Comparison of ENCODE assay signal across 8 mouse cellular contexts in genomic region chr13:45442451-45442850, GRCm38 (mm10). TPM values are rescaled to one million over a fixed set of nuclear protein-coding genes. Genes with fewer than 3 reads are reported as not detected.
A peak's percentile ranks its signal among the peaks of the same experiment; 100 is the strongest.
DNase-seq lines count a peak whose midpoint lies in the region; ATAC-seq lines count a peak whose summit lies in the region.

No protein-coding gene starts in this region.

- ATAC-seq in frontal cortex, adult (ENCODE audit: low TSS enrichment), result 0 out of 2 replicates have a peak, but pooled peaks have one; percentile 50
- ATAC-seq in megakaryocyte, adult 5-6 weeks (ENCODE audit: poor library complexity, severe bottlenecking), result peak; percentile 90

- no peak for DNase-seq in frontal cortex, postnatal 25 days (ENCODE audit: low spot score in 2 of 2)
- DNase-seq in 3134 (ENCODE audit: extremely low read depth, insufficient read length, low spot score), result peak; percentile 23
- DNase-seq in T-cell, adult 2 months (ENCODE audit: low spot score), result peak; percentile 11
- DNase-seq in heart, postnatal 4 days, result peak; percentile 19
- DNase-seq in layer of hippocampus, postnatal 25 days (ENCODE audit: extremely low spot score in 1 of 2, low spot score in 1 of 2), result no peak
- DNase-seq in layer of hippocampus, adult 9-10 months (ENCODE audit: low spot score), result no peak

RNA-seq across cellular contexts. Expression of gene Mylip, which starts 52.9 kb away (rescaled TPM):
- 1 to 10 TPM; 5.3 to 6.8 TPM for total RNA-seq in heart, postnatal 4 days (2021)
- total RNA-seq in megakaryocyte, adult 5-6 weeks (2015), result 16.3 and 17.2 TPM in 2 replicates
- 11.9 and 18.7 TPM in 2 replicates for total RNA-seq in megakaryocyte, adult 5-6 weeks (2017)
- 10 to 100 TPM; 19.6 to 28.4 TPM for total RNA-seq in layer of hippocampus, postnatal 25 days (2021)

Comparison
In these comparisons a context has a peak if more than half of its experiments do, and no peak if none do; other contexts are left out.
1. DNase-seq: peak in 3134 (single experiment), T-cell, adult 2 months (single experiment) and heart, postnatal 4 days (single experiment); none in frontal cortex, postnatal 25 days (0 of 2), layer of hippocampus, postnatal 25 days (0 of 2) and layer of hippocampus, adult 9-10 months (single experiment).